Mouse (Mus musculus): ENCODE results near the gene Stk31. TPM values are rescaled to one million over a fixed set of nuclear protein-coding genes. Genes with fewer than 3 reads are reported as not detected.

Gene Stk31
- not detected for polyA plus RNA-seq (2021)

- in situ Hi-C loops (cut with MboI; ENCODE audit: low pct_unique_long_range_greater_than_20kb), result loop anchor here (5.0 kb wide), 2 partner anchors 168 to 338 kb away; no protein-coding TSS in a partner anchor
- DNase-seq (ENCODE audit: low read depth, low spot score), result no peak
- CTCF ChIA-PET, result interaction anchor here (1.7 kb wide), 1 partner anchor 9 kb away, joined by 4 read pairs; no protein-coding TSS in a partner anchor
Observed at GRCm38 (mm10) chr6:49395316-49395715, at the start of gene Stk31. Stk31 (plus strand) TSS chr6:49395604.

GRCm38 (mm10) chr6:49349826-49350225 lies 45.6 kb upstream of the Stk31 start:
- ChIA-PET CTCF (no interaction called here), POLR2A (no interaction called here)
- DNase-seq (ENCODE audit: low read depth, low spot score) (no peak), ATAC-seq (no peak)
- in situ Hi-C loops (cut with MboI; ENCODE audit: low pct_unique_long_range_greater_than_20kb), result no loop called here
- no peaks in the 10 kb centered on the region for H3K27me3 ChIP-seq
- TF ChIP-seq CTCF (IDR thresholded peaks at IDR 0.05), result no peak

More at GRCm38 (mm10) chr6:49395316-49395715, at the start of gene Stk31:
- TF ChIP-seq CTCF (IDR thresholded peaks at IDR 0.05), result no peak
- peaks cover 5% of the 10 kb centered on the region for H3K27me3 ChIP-seq
- no peak for ATAC-seq
- POLR2A ChIA-PET, result no interaction called here

- H3K27me3 ChIP-seq, result no peaks in the 10 kb centered on the region
- ATAC-seq (no peak), DNase-seq (ENCODE audit: low read depth, low spot score) (no peak)
- in situ Hi-C loops (cut with MboI; ENCODE audit: low pct_unique_long_range_greater_than_20kb), result no loop called here
- POLR2A ChIA-PET, result no interaction called here
- TF ChIP-seq CTCF (IDR thresholded peaks at IDR 0.05), result no peak
- CTCF ChIA-PET, result no interaction called here
Observed at GRCm38 (mm10) chr6:49354613-49355012, 40.8 kb upstream of the Stk31 start.

GRCm38 (mm10) chr6:49355171-49355570 lies 40.2 kb upstream of the Stk31 start:
- ChIA-PET POLR2A (no interaction called here), CTCF (interaction anchor here (1.3 to 2.4 kb wide), 3 partner anchors 11 to 36 kb away, joined by 4 to 7 read pairs (median 4); partner anchors contain the start of gene Ccdc126)
- H3K27me3 ChIP-seq, result no peaks in the 10 kb centered on the region
- peak; percentile 61 for TF ChIP-seq CTCF (IDR thresholded peaks at IDR 0.05)
- no peak for ATAC-seq
- DNase-seq (ENCODE audit: low read depth, low spot score), result no peak
- in situ Hi-C loops (cut with MboI; ENCODE audit: low pct_unique_long_range_greater_than_20kb), result no loop called here

GRCm38 (mm10) chr6:49360420-49360819 lies 35.0 kb upstream of the Stk31 start:
- in situ Hi-C loops (cut with MboI; ENCODE audit: low pct_unique_long_range_greater_than_20kb), result no loop called here
- POLR2A ChIA-PET, result no interaction called here
- ATAC-seq, result no peak
- H3K27me3 ChIP-seq, result no peaks in the 10 kb centered on the region
- CTCF ChIA-PET, result interaction anchor here (0.9 to 1.8 kb wide), 7 partner anchors 8 to 96 kb away, joined by 3 to 9 read pairs (median 4); partner anchors contain the start of gene Ccdc126
- peak; percentile 57 for TF ChIP-seq CTCF (IDR thresholded peaks at IDR 0.05)
- DNase-seq (ENCODE audit: low read depth, low spot score), result no peak

- peak; percentile 19 for DNase-seq (ENCODE audit: low read depth, low spot score)
Observed at GRCm38 (mm10) chr6:49367159-49368054, 28.0 kb upstream of the Stk31 start, which contains the start of gene Fam221a. Fam221a (plus strand) TSS chr6:49367739.

GRCm38 (mm10) chr6:49368212-49368611 lies 27.2 kb upstream of the Stk31 start:
- ChIA-PET POLR2A (no interaction called here), CTCF (interaction anchor here (1.1 kb wide), 2 partner anchors 8 to 99 kb away, joined by 3 read pairs; no protein-coding TSS in a partner anchor)
- in situ Hi-C loops (cut with MboI; ENCODE audit: low pct_unique_long_range_greater_than_20kb), result no loop called here
- ATAC-seq (no peak), DNase-seq (ENCODE audit: low read depth, low spot score) (no peak)
- no peak for TF ChIP-seq CTCF (IDR thresholded peaks at IDR 0.05)
- H3K27me3 ChIP-seq, result no peaks in the 10 kb centered on the region

More at GRCm38 (mm10) chr6:49367159-49368054, 28.0 kb upstream of the Stk31 start, which contains the start of gene Fam221a:
- H3K27me3 ChIP-seq, result no peaks in the 10 kb centered on the region
- TF ChIP-seq CTCF (IDR thresholded peaks at IDR 0.05), result no peak
- in situ Hi-C loops (cut with MboI; ENCODE audit: low pct_unique_long_range_greater_than_20kb), result no loop called here
- POLR2A ChIA-PET, result interaction anchor here (1.2 kb wide), 1 partner anchor 44 kb away, joined by 4 read pairs; no protein-coding TSS in a partner anchor
- ATAC-seq, result peak; percentile 90
- CTCF ChIA-PET, result interaction anchor here (1.1 kb wide), 1 partner anchor 98 kb away, joined by 3 read pairs; no protein-coding TSS in a partner anchor

GRCm38 (mm10) chr6:49372705-49373104 lies 22.7 kb upstream of the Stk31 start:
- no peak for ATAC-seq
- in situ Hi-C loops (cut with MboI; ENCODE audit: low pct_unique_long_range_greater_than_20kb), result no loop called here
- no peak for TF ChIP-seq CTCF (IDR thresholded peaks at IDR 0.05)
- ChIA-PET POLR2A (no interaction called here), CTCF (no interaction called here)
- no peaks in the 10 kb centered on the region for H3K27me3 ChIP-seq
- no peak for DNase-seq (ENCODE audit: low read depth, low spot score)

- no peak for TF ChIP-seq CTCF (IDR thresholded peaks at IDR 0.05)
- no peak for DNase-seq (ENCODE audit: low read depth, low spot score)
- no peaks in the 10 kb centered on the region for H3K27me3 ChIP-seq
- in situ Hi-C loops (cut with MboI; ENCODE audit: low pct_unique_long_range_greater_than_20kb), result no loop called here
- ChIA-PET POLR2A (no interaction called here), CTCF (no interaction called here)
- no peak for ATAC-seq
Observed at GRCm38 (mm10) chr6:49373943-49374342, 21.5 kb upstream of the Stk31 start.

- H3K27me3 ChIP-seq, result no peaks in the 10 kb centered on the region
- CTCF ChIA-PET, result interaction anchor here (0.9 kb wide), 1 partner anchor 15 kb away, joined by 3 read pairs; no protein-coding TSS in a partner anchor
- TF ChIP-seq CTCF (IDR thresholded peaks at IDR 0.05), result no peak
- DNase-seq (ENCODE audit: low read depth, low spot score), result no peak
- POLR2A ChIA-PET, result no interaction called here
- ATAC-seq, result no peak
- in situ Hi-C loops (cut with MboI; ENCODE audit: low pct_unique_long_range_greater_than_20kb), result no loop called here
Observed at GRCm38 (mm10) chr6:49378328-49378727, 17.1 kb upstream of the Stk31 start.

- DNase-seq (ENCODE audit: low read depth, low spot score) (no peak), ATAC-seq (no peak)
- no peaks in the 10 kb centered on the region for H3K27me3 ChIP-seq
- in situ Hi-C loops (cut with MboI; ENCODE audit: low pct_unique_long_range_greater_than_20kb), result loop anchor here (5.0 kb wide), 1 partner anchor 127 kb away; no protein-coding TSS in a partner anchor
- ChIA-PET POLR2A (no interaction called here), CTCF (interaction anchor here (0.9 to 1.3 kb wide), 2 partner anchors 11 to 16 kb away, joined by 3 read pairs; no protein-coding TSS in a partner anchor)
- TF ChIP-seq CTCF (IDR thresholded peaks at IDR 0.05), result peak; percentile 25
Observed at GRCm38 (mm10) chr6:49394276-49394675, 1.1 kb upstream of the Stk31 start.
